Mouse (Mus musculus) liver, embryonic 11.5 days (tissue): ENCODE results near the gene Spc25. TPM values are rescaled to one million over a fixed set of nuclear protein-coding genes. Genes with fewer than 3 reads are reported as not detected.

ENCODE experiments used
- ATAC-seq: fragments of 200-750 bp; cut with Nextera tagmentation; replicated peaks from 2 replicates; pipeline ENCODE4 v1.8.0; 2017; ENCODE audit warnings: moderate number of reproducible peaks, mild to moderate bottlenecking, moderate TSS enrichment, moderate library complexity; ENCODE audit not compliant: low FRiP score
- DNase-seq: peaks from one replicate; pipeline ENCODE4 v3.0.0-alpha.2; 2017; ENCODE audit warnings: low spot score
- H3K27ac ChIP-seq: fragments of 300-500 bp; sonication (generic); 2 replicates; pipeline ENCODE4 v1.5.1; 2014; ENCODE audit warnings: mild to moderate bottlenecking, low read depth, low read length, control low read depth
- H3K27me3 ChIP-seq: fragments of 300-500 bp; sonication (generic); replicated peaks from 2 replicates; pipeline ENCODE4 v1.6.1; 2014; ENCODE audit warnings: low read length, mixed read lengths; ENCODE audit not compliant: control insufficient read depth, insufficient read depth
- H3K36me3 ChIP-seq: fragments of 300-500 bp; sonication (generic); 2 replicates; pipeline ENCODE4 v1.6.1; 2014; ENCODE audit warnings: mild to moderate bottlenecking, low read length, moderate library complexity, mixed read lengths; ENCODE audit not compliant: control insufficient read depth, insufficient read depth
- H3K4me1 ChIP-seq: fragments of 300-500 bp; sonication (generic); replicated peaks from 2 replicates; pipeline ENCODE4 v1.6.1; 2014; ENCODE audit warnings: low read length, mixed read lengths; ENCODE audit not compliant: control insufficient read depth, insufficient read depth
- H3K4me2 ChIP-seq: fragments of 300-500 bp; sonication (generic); 2 replicates; pipeline ENCODE4 v1.6.1; 2014; ENCODE audit warnings: mild to moderate bottlenecking, control low read depth, moderate library complexity
- H3K4me3 ChIP-seq: fragments of 300-500 bp; sonication (generic); 2 replicates; pipeline ENCODE4 v1.5.1; 2014; ENCODE audit warnings: low read depth, low read length, control low read depth
- H3K9ac ChIP-seq: fragments of 300-500 bp; sonication (generic); 2 replicates; pipeline ENCODE4 v1.6.1; 2014; ENCODE audit warnings: low read depth, low read length, control low read depth
- H3K9me3 ChIP-seq: fragments of 300-500 bp; sonication (generic); 2 replicates; pipeline ENCODE4 v1.6.1; 2016; ENCODE audit warnings: low read length, inconsistent platforms, mixed read lengths; ENCODE audit not compliant: control insufficient read depth
- WGBS: fragments of 180-500 bp; shearing (Covaris S2); extraction: QIAGEN DNeasy Blood & Tissue Kit; methylation state at CpG from one replicate; pipeline ENCODE4 v1.1.7; 2014; 5-methylcytosine and 5-hydroxymethylcytosine counted together
- polyA plus RNA-seq: library from polyadenylated mRNA; unstranded; fragments of >200 nt; fragmentation: Nextera tagmentation; extraction: Ambion mirVana; gene quantifications from 2 replicates; pipeline ENCODE4 v1.2.1, GENCODE M21; 2014

Gene Spc25
- polyA plus RNA-seq, 1 experiment from 2014 or later: 174 TPM

GRCm38 (mm10) chr2:69226876-69227275 is 20.9 kb upstream of the Spc25 start:
- ATAC-seq (no peak), DNase-seq (no peak)
- H3K36me3 ChIP-seq: no peaks in the 10 kb centered on the region
- no peak overlapping the region for H3K4me2 ChIP-seq
- no peak overlapping the region for H3K4me3 ChIP-seq
- H3K9ac ChIP-seq: no peak overlapping the region
- no peaks in the 10 kb centered on the region for H3K27me3 ChIP-seq
- H3K27ac ChIP-seq: no peak overlapping the region
- WGBS: 91% methylated on average over 9 of the region's 9 CpGs
- no peaks in the 10 kb centered on the region for H3K4me1 ChIP-seq
- no peaks in the 10 kb centered on the region for H3K9me3 ChIP-seq

GRCm38 (mm10) chr2:69224724-69225123 is 18.7 kb upstream of the Spc25 start:
- H3K4me2 ChIP-seq: no peak overlapping the region
- H3K9me3 ChIP-seq: no peaks in the 10 kb centered on the region
- DNase-seq: no peak
- no peaks in the 10 kb centered on the region for H3K36me3 ChIP-seq
- H3K9ac ChIP-seq: no peak overlapping the region
- WGBS: 59% methylated on average over 2 of the region's 2 CpGs
- no peak for ATAC-seq
- no peaks in the 10 kb centered on the region for H3K4me1 ChIP-seq
- no peaks in the 10 kb centered on the region for H3K27me3 ChIP-seq
- H3K27ac ChIP-seq: no peak overlapping the region
- no peak overlapping the region for H3K4me3 ChIP-seq

GRCm38 (mm10) chr2:69222815-69223214 is 16.8 kb upstream of the Spc25 start:
- no peak for ATAC-seq
- Histone ChIP-seq H3K36me3 (no peaks in the 10 kb centered on the region), H3K4me2 (no peak overlapping the region), H3K4me1 (no peaks in the 10 kb centered on the region), H3K9me3 (no peaks in the 10 kb centered on the region), H3K4me3 (no peak overlapping the region), H3K27ac (no peak overlapping the region), H3K9ac (no peak overlapping the region), H3K27me3 (no peaks in the 10 kb centered on the region)
- WGBS: 84% methylated on average over 10 of the region's 10 CpGs
- DNase-seq: no peak

GRCm38 (mm10) chr2:69221868-69222416 is 15.9 kb upstream of the Spc25 start:
- 73% methylated on average over 5 of the region's 5 CpGs for whole genome bisulfite sequencing
- Histone ChIP-seq H3K27ac (no peak overlapping the region), H3K27me3 (no peaks in the 10 kb centered on the region), H3K4me2 (no peak overlapping the region), H3K9ac (no peak overlapping the region), H3K4me3 (no peak overlapping the region), H3K36me3 (no peaks in the 10 kb centered on the region), H3K9me3 (no peaks in the 10 kb centered on the region), H3K4me1 (no peaks in the 10 kb centered on the region)
- no peak for DNase-seq
- ATAC-seq: no peak

GRCm38 (mm10) chr2:69215242-69215641 is 9.2 kb upstream of the Spc25 start:
- H3K27ac ChIP-seq: no peak overlapping the region
- no peak overlapping the region for H3K9ac ChIP-seq
- DNase-seq (no peak), ATAC-seq (no peak)
- no peak overlapping the region for H3K4me3 ChIP-seq
- H3K9me3 ChIP-seq: no peaks in the 10 kb centered on the region
- no peaks in the 10 kb centered on the region for H3K36me3 ChIP-seq
- H3K4me1 ChIP-seq: no peaks in the 10 kb centered on the region
- H3K4me2 ChIP-seq: no peak overlapping the region
- H3K27me3 ChIP-seq: no peaks in the 10 kb centered on the region
- WGBS: 78% methylated on average over 7 of the region's 7 CpGs

- 68% methylated on average over 10 of the region's 10 CpGs for WGBS
- H3K4me2 ChIP-seq: no peak overlapping the region
- ATAC-seq (no peak), DNase-seq (no peak)
- H3K4me3 ChIP-seq: no peak overlapping the region
- H3K27ac ChIP-seq: no peak overlapping the region
- no peaks in the 10 kb centered on the region for H3K4me1 ChIP-seq
- H3K27me3 ChIP-seq: no peaks in the 10 kb centered on the region
- no peaks in the 10 kb centered on the region for H3K9me3 ChIP-seq
- H3K9ac ChIP-seq: no peak overlapping the region
- no peaks in the 10 kb centered on the region for H3K36me3 ChIP-seq
Measured at GRCm38 (mm10) chr2:69212652-69213051, 6.7 kb upstream of the Spc25 start.

- no peaks in the 10 kb centered on the region for H3K4me1 ChIP-seq
- H3K4me3 ChIP-seq: no peak within 1 kb of the TSS
- no peaks in the 10 kb centered on the region for H3K36me3 ChIP-seq
- H3K4me2 ChIP-seq: no peak within 1 kb of the TSS
- H3K9me3 ChIP-seq: no peaks in the 10 kb centered on the region
- 82% methylated on average over 7 of the region's 7 CpGs for WGBS
- no peak within 1 kb of the TSS for H3K9ac ChIP-seq
- DNase-seq (no peak), ATAC-seq (no peak)
- no peaks in the 10 kb centered on the region for H3K27me3 ChIP-seq
- no peak within 1 kb of the TSS for H3K27ac ChIP-seq
Measured at GRCm38 (mm10) chr2:69210773-69211172, 4.8 kb upstream of the Spc25 start, which contains the start of gene G6pc2. TSS of gene G6pc2 (plus strand) at chr2:69211073.

- ATAC-seq: no peak
- peaks cover 3% of the 10 kb centered on the region; the same call in 1 of the 2 replicates for H3K4me1 ChIP-seq
Measured at GRCm38 (mm10) chr2:69209684-69210083, 3.7 kb upstream of the Spc25 start.

GRCm38 (mm10) chr2:69206523-69206922 is 529 bp upstream of the Spc25 start:
- Histone ChIP-seq H3K4me2 (peak overlapping the region; percentile 61), H3K4me3 (peak overlapping the region; percentile 75; the same call in 1 of the 2 replicates), H3K4me1 (peaks cover 3% of the 10 kb centered on the region; the same call in 1 of the 2 replicates), H3K9me3 (no peaks in the 10 kb centered on the region), H3K36me3 (peaks cover 9% of the 10 kb centered on the region), H3K9ac (peak overlapping the region; percentile 30; the same call in 1 of the 2 replicates), H3K27ac (no peak overlapping the region), H3K27me3 (no peaks in the 10 kb centered on the region)
- 16% methylated on average over 7 of the region's 7 CpGs for WGBS
- DNase-seq (no peak), ATAC-seq (peak; percentile 68)

More at GRCm38 (mm10) chr2:69209684-69210083, 3.7 kb upstream of the Spc25 start:
- H3K4me2 ChIP-seq: no peak overlapping the region
- WGBS: 86% methylated on average over 3 of the region's 3 CpGs
- no peaks in the 10 kb centered on the region for H3K27me3 ChIP-seq
- H3K9me3 ChIP-seq: no peaks in the 10 kb centered on the region
- H3K9ac ChIP-seq: no peak overlapping the region
- H3K27ac ChIP-seq: no peak overlapping the region
- no peak for DNase-seq
- H3K4me3 ChIP-seq: no peak overlapping the region
- H3K36me3 ChIP-seq: no peaks in the 10 kb centered on the region
